ENCODE assay signal across 9 mouse cellular contexts in genomic region chr2:93811812-93812211, GRCm38 (mm10). TPM values are rescaled to one million over a fixed set of nuclear protein-coding genes. Genes with fewer than 3 reads are reported as not detected.
DNase-seq lines count a peak whose midpoint lies in the region; TF ChIP-seq lines count a peak whose summit lies in the region.
"Had no signal": no experiment of that assay in that cellular context is flagged by ENCODE, and none has a peak within 500 bp of the region (broad histone marks: within the 10 kb centered on the region; RNA-seq: fewer than 3 reads in every experiment).

No protein-coding gene starts in this region.

- H3K4me3 ChIP-seq in lung, adult 2 months (replicated peaks; ENCODE audit: extremely low read depth, low read depth, low read length), result no peak overlapping the region
- H3K4me3 ChIP-seq: stomach, embryonic 15.5 days had no signal

- no peaks in the 10 kb centered on the region for H3K4me1 ChIP-seq in lung, adult 2 months (ENCODE audit: control insufficient read depth, insufficient read depth, low read length)
- H3K4me1 ChIP-seq: stomach, embryonic 15.5 days had no signal

- TF ChIP-seq CTCF in lung, adult 2 months (IDR thresholded peaks at IDR 0.05; ENCODE audit: insufficient read depth, low read length), result peak; percentile 91

- 36% methylated on average over 4 of the region's 4 CpGs for WGBS in lung, adult 2 months

- peak; percentile 44 to 57 for DNase-seq in frontal cortex, postnatal 36 days (ENCODE audit: low spot score in 2 of 2)
- DNase-seq in frontal cortex, postnatal 10 days (ENCODE audit: low spot score in 2 of 2), result no peak
- peak; percentile 51 for DNase-seq in ovary, postnatal 14 days (ENCODE audit: low spot score)
- no peak for DNase-seq in ovary, adult 18-20 months (ENCODE audit: low spot score)
- peak; percentile 55 for DNase-seq in c-Kit-positive CD71-positive TER-119-negative erythroid progenitor cells, embryonic 14.5 days (ENCODE audit: low read depth)
- DNase-seq in forelimb bud, embryonic 11.5 days (ENCODE audit: low read depth, low spot score), result peak; percentile 57
- peak; percentile 57 for DNase-seq in lung, adult 2 months
- peak; percentile 24 to 56 for DNase-seq in spleen, postnatal 14 days (ENCODE audit: low spot score in 2 of 2)

- no peak for TF ChIP-seq POLR2A in lung, adult 2 months (IDR thresholded peaks at IDR 0.05; ENCODE audit: borderline replicate concordance, extremely low read depth, low read depth, low read length)

RNA-seq across cellular contexts. Expression of gene Ext2, which starts 10.6 kb away (rescaled TPM):
- 58.3 and 59.5 TPM in 2 replicates for polyA plus RNA-seq in lung, adult 2 months (2012; rRNA removed)

RNA-seq across cellular contexts. Expression of gene Accs, which starts 37.9 kb away (rescaled TPM):
- polyA plus RNA-seq in lung, adult 2 months (2012; rRNA removed), result 17.5 and 19.1 TPM in 2 replicates

RNA-seq across cellular contexts. Expression of gene Accsl, which starts 57.1 kb away (rescaled TPM):
- polyA plus RNA-seq in lung, adult 2 months (2012; rRNA removed), result 0.08 TPM in 1 of 2 replicates, not detected in the other

Comparison
In these comparisons a context has a peak if more than half of its experiments do, and no peak if none do; other contexts are left out.
1. DNase-seq: peak in frontal cortex, postnatal 36 days (2 of 2), ovary, postnatal 14 days (single experiment), c-Kit-positive CD71-positive TER-119-negative erythroid progenitor cells, embryonic 14.5 days (single experiment), forelimb bud, embryonic 11.5 days (single experiment), lung, adult 2 months (single experiment) and spleen, postnatal 14 days (2 of 2); none in frontal cortex, postnatal 10 days (0 of 2) and ovary, adult 18-20 months (single experiment).